Mouse (Mus musculus) gastrocnemius, adult 18-20 months (tissue): ENCODE measurements around the gene Hs2st1. TPM values are rescaled to one million over a fixed set of nuclear protein-coding genes. Genes with fewer than 3 reads are reported as not detected.
A peak's percentile ranks its signal among the peaks of the same experiment; 100 is the strongest.
"Not testable (repeated sequence)": the region's sequence is repeated elsewhere in the genome, so short reads cannot be mapped to it uniquely, and the experiment has no call there.

Experiments used
- DNase-seq: peaks from one replicate; pipeline ENCODE4 v3.0.0; 2021; ENCODE audit warnings: low spot score
- long read RNA-seq, 2 experiments: library from polyadenylated mRNA; stranded (forward); transcript quantifications; one replicate each; pipeline ENCODE4 v2.0.0; 2021
- total RNA-seq, 2 experiments: library from RNA; stranded (reverse); gene quantifications; 2 replicates each; pipeline ENCODE4 v1.2.3; 2021

Hs2st1 gene
- 10 to 100 TPM; 10.8 to 12.5 TPM for total RNA-seq
- long read RNA-seq, experiment 1, full-length matches to known transcripts: 19 of 29 reads
- long read RNA-seq, experiment 1, partial matches to known transcripts: 0 of 29 reads
- long read RNA-seq, experiment 1, other reads (novel, unspliced or antisense): 10 of 29 reads
- long read RNA-seq, experiment 2, full-length matches to known transcripts: 8 of 18 reads
- long read RNA-seq, experiment 2, partial matches to known transcripts: 0 of 18 reads
- long read RNA-seq, experiment 2, other reads (novel, unspliced or antisense): 10 of 18 reads

GRCm38 (mm10) chr3:144570047-144570815 is at the start of gene Hs2st1, which contains the start of gene Selenof:
Gene Hs2st1 (minus strand): TSS chr3:144570181.
Gene Selenof (plus strand): TSS chr3:144570304.
- DNase-seq: peak; percentile 99

DNA sequence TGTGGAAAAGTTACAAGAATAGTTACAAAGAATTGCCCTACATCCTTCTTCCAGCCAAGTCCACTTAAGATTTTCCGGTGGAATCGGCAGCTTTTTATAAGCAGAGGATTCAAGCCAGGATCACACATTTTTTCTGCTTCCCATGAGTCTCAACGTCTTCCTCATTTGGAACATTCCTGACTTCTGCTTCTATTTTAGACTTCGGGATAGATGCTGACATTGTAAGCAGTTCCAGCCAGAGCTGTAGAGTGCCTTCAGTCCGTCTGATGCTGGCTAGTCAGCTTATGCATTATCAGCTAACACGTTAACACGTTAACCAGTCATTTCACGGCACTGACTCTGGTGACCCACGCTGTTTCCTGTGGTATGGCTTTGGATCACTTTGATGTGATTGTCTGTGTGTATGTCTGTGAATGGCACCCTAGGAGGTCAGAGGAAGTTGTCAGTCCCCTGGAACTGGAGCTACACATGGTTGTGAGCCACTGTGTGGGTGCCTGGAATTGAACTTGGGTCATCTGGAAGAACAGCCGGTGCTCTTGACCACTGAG is 47.7 kb upstream of the Hs2st1 start:
- DNase-seq: peak; percentile 29

- DNase-seq: peak; percentile 91
Measured at GRCm38 (mm10) chr3:144616654-144617425, 46.9 kb upstream of the Hs2st1 start.

GRCm38 (mm10) chr3:144615459-144615858 is 45.5 kb upstream of the Hs2st1 start:
- peak; percentile 20 for DNase-seq

GRCm38 (mm10) chr3:144614698-144615097 is 44.7 kb upstream of the Hs2st1 start:
- no peak for DNase-seq

DNA sequence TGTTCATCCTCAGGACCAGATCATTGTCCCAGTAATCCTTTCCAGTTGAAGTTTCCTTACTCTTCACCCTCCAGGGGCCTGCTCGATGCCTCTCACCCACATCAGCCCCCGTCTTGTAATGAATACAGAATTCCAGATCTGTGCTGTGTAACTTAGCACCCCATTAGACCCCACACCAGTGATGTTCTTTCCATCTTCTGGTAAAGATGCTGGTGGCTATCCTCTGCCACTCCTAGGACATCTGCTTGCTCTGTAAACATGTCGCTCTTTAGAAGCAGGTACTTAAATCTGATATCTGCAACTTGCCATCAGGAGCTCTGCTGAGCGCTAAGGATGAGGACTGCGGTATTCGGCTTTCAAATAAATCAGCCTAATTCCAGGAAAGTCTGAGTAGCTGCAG is 44.3 kb upstream of the Hs2st1 start:
- DNase-seq: no peak

DNA sequence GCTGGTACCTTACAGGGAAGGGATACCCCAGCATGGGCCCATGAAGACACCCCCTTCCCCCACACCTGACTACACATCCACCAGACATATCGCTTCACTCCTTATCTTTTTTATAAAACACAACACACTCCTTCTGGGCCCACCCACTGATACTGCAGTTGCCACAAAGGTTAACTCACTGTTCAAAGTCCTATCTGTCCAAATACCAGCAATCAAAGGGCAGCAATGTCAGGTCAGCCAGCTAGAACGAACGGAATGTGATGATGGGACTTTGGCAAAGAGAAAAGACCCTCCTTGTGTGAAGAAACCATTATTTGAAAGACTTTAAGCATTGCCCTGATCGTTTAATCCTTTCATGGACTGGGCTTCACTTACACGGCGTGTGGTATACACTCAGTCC is 42.4 kb upstream of the Hs2st1 start:
- no peak for DNase-seq

DNA sequence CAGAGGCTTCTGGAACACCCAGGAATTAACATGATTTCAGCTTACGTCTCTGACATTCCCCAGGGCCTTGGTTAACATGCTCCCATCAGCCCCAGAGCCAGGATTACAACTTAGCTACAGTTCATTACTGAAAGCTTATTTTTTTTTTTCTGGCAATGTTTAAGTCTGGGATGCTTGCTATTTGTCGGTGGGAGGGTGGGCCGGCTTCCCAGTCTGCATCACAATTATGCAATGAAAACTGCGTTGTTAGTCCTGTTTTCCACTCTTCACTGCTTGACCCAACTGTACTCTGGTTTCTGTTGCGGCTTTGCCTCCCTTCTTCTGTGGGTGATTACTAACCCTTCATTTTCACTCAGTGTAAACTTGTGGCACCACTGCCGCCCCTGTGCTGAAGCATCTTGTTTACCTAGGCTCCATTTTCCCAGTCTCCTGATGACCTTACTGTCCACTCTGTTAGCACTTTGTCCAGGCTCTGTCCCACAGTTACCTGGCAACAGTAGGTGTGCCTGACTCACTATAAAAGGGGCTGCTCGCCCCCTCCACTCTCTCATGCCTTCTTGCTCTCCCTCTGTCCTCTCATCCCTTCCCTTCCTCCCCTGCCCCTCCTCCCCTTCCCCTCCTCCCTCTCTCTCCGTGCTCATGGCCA is 41.8 kb upstream of the Hs2st1 start:
- DNase-seq: no peak

DNA sequence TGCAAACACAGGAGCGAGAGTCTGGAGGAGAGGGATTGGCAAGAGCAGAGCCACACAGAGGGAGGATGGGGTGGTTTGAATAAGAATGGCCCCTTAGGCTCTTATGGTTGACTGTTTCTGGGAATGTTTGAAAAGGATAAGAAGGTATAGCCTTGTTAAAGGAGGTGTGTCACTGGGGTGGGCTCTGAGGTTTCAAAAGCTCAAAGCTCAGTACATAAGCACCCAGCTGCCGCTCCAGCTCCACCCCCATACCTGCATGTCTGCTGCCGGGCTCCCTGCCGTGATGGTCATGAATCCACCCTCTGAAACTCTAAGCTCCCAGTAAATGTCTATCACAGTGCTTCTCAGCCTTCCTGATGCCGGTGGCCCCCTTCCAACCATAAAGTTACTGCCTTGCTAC is 40.8 kb upstream of the Hs2st1 start:
- no peak for DNase-seq

DNA sequence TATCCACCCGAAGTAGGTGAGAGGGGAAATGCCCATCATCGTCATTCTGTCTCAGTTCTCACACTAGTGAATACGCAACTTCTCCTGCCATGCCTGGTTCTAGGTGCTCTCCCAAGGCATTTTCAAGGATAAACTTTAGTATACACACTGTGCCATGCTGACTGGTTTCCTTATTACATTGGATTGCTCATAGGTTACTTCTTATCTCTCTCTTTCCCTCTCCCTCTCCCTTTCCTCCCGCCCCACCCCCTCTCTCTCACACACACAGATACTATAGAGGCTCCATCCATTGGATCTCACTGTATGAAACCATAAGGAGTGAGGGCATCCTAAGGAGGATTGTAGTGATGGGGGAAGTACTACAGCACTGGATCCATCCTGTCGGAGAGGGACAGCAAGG is 38.1 kb upstream of the Hs2st1 start:
- DNase-seq: no peak

DNA sequence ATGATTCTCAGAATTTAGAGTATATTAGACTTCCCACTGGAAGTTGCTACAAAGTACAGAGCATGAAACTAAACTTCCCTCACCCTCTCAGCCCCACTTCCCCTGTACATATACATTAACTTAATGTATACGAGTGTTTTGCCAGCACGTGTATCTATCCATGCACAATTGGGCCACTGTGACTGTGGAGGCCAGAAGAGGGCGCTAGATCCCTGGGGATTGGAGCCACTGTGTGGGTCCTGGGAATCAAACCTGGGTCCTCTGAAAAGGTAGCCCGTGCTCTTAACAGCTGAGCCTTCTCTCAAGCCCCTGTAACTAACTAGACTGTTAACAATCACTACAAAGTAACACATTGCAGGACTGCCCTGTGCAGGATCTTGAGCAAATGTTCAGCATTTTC is 36.5 kb upstream of the Hs2st1 start:
- DNase-seq: no peak

- DNase-seq: not testable (repeated sequence)
Measured at GRCm38 (mm10) chr3:144605811-144606210, 35.8 kb upstream of the Hs2st1 start.

GRCm38 (mm10) chr3:144604205-144604604 is 34.2 kb upstream of the Hs2st1 start:
- no peak for DNase-seq

GRCm38 (mm10) chr3:144603558-144603957 is 33.6 kb upstream of the Hs2st1 start:
- no peak for DNase-seq

DNA sequence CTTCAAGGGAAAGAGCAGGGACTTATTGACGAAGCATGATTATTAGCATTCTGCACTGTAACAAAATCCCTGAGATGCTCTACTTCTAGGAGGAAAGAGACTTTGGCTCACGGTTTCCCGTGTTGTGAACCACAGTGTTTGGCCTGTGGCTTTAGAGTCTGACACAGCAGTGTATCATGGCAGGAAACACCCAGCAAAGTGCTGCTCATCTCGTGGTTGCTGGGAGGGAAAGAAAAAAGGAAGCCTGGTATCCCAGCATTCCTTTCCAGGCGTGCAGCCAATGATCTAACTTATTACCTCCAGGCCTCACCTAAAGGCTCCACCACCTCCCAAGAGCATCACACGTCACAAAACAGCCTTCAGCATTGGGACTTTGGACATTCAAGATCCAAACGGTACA is 32.8 kb upstream of the Hs2st1 start:
- no peak for DNase-seq

DNA sequence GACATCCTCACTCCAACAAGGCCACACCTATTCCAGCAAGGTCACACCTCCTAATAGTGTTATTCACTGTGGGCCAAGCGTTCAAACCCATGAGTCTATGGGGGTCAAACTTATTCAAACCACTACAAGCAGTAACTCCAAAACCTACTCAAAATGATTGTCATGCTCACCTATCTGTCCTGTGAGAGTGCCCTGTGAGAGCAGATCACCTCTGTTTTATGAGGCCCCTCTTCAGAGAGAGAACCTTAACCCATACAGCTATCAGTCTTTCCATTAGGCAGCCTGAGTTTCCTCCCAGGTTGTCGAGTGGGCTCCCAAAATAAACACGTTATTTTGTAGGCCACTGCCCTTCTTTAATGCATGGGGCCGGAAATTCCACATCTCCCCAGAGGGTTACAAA is 32.4 kb upstream of the Hs2st1 start:
- DNase-seq: no peak

DNA sequence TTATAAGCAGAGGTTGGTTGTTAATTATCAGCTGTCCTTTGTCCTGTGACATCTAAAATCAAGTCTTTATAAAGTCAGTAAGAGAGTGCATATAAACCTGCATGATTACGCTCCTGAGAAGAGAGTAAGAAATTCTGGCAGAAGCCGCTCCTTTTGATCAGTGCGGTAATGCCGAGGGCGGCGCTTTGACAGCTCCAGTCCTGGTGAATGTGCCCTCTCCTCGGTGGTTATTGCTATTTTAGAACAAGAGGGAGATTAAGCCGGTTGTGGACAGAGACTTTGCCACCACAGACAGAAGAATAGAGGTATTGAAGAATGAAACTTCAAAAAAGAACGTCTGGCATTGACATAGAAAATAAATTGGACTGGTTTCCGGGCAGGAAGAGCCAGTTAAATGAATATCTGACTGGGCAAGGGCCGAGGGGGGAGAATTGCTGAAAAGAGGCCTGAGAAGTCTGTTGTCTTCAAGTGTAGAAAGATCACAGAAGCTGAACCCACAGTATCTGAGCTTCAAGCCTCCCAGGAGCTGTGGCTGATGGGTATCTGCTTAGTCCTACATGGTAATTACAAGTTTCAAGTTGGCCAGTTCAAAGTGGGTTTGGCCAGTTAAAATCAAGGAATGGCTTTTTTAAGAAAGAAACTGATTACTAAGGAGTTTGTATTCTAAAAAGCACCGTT is 27.9 kb upstream of the Hs2st1 start:
- DNase-seq: no peak

DNA sequence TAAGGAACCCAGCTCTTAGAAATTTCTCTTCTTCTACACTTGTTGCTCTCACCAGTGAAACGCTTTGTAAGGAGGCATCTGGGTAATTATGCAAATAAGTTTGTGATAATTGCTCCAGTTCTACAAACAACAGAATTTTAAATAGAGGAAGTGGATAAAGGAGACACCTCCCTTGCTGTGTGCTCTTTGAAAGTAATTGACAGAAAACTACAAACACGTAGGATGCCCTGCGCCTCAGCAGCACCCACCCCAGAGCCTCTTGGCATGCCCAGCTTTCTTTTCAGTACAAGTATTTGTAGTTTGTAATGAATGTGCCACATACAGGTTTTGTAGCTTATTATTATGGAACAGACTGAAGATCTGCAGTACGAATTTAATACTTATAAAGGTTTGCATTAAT is 27.1 kb upstream of the Hs2st1 start:
- DNase-seq: no peak

DNA sequence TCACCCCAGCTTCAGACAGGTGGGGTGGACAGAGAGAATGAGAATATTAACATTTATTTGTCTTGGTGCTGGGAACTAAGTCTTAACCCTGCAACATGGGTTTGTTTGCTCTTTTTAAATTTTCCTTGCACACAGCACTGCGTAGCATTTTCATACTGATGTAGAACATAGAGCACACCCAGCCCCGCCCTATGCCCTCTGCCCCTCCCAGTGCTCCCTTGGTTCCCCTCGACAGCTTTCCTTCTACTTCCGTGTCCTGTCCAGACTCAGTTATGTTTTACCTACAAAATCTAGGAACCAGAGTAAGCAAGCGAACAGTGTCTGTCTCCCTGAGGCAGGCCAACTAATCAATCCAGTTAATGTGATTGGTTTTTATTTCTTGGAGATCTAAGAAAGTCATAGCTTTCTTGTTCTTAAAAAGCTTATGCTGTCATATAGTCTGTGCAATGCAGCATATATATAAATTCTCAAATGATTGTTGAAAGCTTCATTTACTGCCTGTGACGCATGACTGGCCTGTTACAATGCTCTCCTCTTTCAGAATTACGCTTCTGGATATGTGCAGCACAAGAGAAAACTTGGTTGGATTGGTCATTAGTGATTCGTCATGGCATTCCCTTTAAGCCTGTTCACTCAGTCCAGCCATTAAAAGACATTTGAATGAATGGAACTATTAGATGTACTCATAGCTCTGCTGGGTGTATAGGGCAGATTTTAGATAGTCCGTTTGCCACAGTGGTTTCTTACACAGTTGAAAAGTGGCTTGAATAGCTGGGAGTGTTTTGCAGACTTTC is 23.2 kb upstream of the Hs2st1 start:
- DNase-seq: no peak
